Mouse (Mus musculus) Patski (cell line): ENCODE results near the gene Fiz1. TPM values are rescaled to one million over a fixed set of nuclear protein-coding genes. Genes with fewer than 3 reads are reported as not detected.
A peak's percentile ranks its signal among the peaks of the same experiment; 100 is the strongest.

Source experiments
- ATAC-seq: fragments of 100-300 bp; one replicate; pipeline ENCODE4 v1.8.0; 2021
- CTCF ChIA-PET: fragments of 350-600 bp; sonication (Branson Sonifier 250); formaldehyde crosslinking; loops from one replicate; lab custom pipeline; 2022; ENCODE audit warnings: inconsistent platforms; lab: Charles Lee
- POLR2A ChIA-PET: fragments of 350-600 bp; sonication (Branson Sonifier 250); formaldehyde crosslinking; loops from one replicate; lab custom pipeline; 2022; ENCODE audit warnings: antibody characterized with exemption, inconsistent platforms; lab: Charles Lee
- DNase-seq: peaks from one replicate; pipeline ENCODE4 v3.0.0-alpha.2; 2011; ENCODE audit warnings: low read depth, low spot score
- H3K27me3 ChIP-seq: fragments of 371-371 bp; one replicate; pipeline ENCODE4 v1.5.1; 2021
- CTCF ChIP-seq: fragments of 100-300 bp; IDR thresholded peaks from one replicate; pipeline ENCODE4 v1.5.1; 2021
- in situ Hi-C: fragments of 300-500 bp; cut with MboI; formaldehyde crosslinking; loops from 3 replicates; pipeline ENCODE4 v1.11.1; 2018; ENCODE audit warnings: low pct_unique_long_range_greater_than_20kb, mixed read lengths
- polyA plus RNA-seq: library from polyadenylated mRNA; unstranded; gene quantifications from one replicate; pipeline ENCODE4 v1.2.3, GENCODE M21; 2021

The Fiz1 gene
- polyA plus RNA-seq, 1 experiment from 2014 or later, result 31.6 TPM

DNA sequence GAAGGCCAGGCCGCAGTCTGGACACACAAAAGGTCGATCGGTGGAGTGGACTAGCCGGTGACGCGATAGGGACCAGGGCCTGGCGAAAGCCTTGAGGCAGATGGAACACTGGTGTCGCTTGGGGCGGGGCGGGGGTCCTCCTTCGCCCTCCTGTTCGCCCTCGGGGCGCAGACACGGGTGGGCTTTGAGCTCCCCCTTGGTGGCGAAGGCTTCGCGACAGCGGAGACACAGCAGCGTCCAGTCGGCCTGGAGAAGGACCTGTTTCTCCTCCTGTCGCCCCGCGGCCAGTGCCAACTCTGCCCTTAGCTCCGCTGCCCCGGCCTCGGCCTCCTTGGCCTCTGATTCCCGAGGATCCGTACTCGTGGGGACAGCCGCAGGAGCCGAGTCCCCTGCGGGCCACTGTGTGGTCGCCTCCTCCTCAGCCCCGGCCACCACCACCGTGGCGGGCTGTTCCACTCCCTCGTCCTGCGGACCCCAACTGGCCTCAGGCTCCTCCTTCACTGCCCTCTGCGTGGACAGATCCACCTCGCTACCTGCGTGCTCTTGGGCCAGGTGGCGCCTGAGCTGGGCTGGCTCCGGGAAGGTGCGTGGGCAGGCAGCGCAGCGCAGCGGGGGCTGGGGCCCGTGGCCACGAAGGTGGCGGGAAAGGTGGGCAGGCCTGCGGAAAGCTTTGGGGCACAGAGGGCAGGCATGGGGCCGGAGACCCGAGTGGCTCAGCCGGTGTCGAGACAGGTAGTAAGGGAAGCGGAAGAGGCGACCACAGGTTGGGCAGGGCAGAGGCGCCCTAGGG lies 20.3 kb downstream of the Fiz1 start:
- ChIA-PET CTCF (no interaction called here), POLR2A (no interaction called here)
- H3K27me3 ChIP-seq, result no peaks in the 10 kb centered on the region
- TF ChIP-seq CTCF, result no peak
- in situ Hi-C loops, result no loop called here
- DNase-seq (no peak), ATAC-seq (no peak)

- in situ Hi-C loops, result no loop called here
- POLR2A ChIA-PET, result no interaction called here
- TF ChIP-seq CTCF, result no peak
- CTCF ChIA-PET, result no interaction called here
- ATAC-seq (no peak), DNase-seq (no peak)
- no peaks in the 10 kb centered on the region for H3K27me3 ChIP-seq
These were observed 21.0 kb downstream of the Fiz1 start for GRCm38 (mm10) chr7:4993347-4993998.

DNA sequence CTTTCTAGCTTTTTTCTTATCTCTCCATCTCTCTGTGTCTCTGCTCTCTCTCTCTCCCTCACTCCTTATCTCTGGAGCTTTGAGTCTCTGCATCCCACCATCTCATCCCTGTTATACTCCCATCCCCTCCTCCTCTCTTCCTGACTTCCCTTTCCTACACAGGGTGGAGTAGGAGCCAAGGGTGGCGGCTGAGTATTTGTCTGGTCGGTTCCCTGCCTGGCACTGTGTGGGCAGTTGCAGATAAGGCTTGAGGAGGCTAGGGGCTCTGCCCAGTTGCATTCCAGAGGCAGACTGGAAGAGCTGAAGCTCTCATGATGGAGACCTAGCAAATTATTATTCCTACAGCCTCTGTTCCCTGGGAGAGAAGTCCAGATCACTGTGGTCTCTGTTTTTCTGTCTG lies 26.2 kb downstream of the Fiz1 start:
- in situ Hi-C loops, result no loop called here
- no peak for DNase-seq
- no peaks in the 10 kb centered on the region for H3K27me3 ChIP-seq
- ChIA-PET CTCF (interaction anchor here (0.8 kb wide), 1 partner anchor 8 kb away, joined by 3 read pairs; no protein-coding TSS in a partner anchor), POLR2A (no interaction called here)
- no peak for TF ChIP-seq CTCF
- no peak for ATAC-seq

GRCm38 (mm10) chr7:4976832-4977231 lies 37.7 kb downstream of the Fiz1 start:
- no peak for DNase-seq
- POLR2A ChIA-PET, result no interaction called here
- no peak for TF ChIP-seq CTCF
- CTCF ChIA-PET, result interaction anchor here (1.4 kb wide), 1 partner anchor 25 kb away, joined by 3 read pairs; no protein-coding TSS in a partner anchor
- ATAC-seq, result no peak
- H3K27me3 ChIP-seq, result no peaks in the 10 kb centered on the region
- in situ Hi-C loops, result no loop called here

- in situ Hi-C loops, result no loop called here
- TF ChIP-seq CTCF, result no peak
- ChIA-PET POLR2A (no interaction called here), CTCF (no interaction called here)
- no peak for DNase-seq
- ATAC-seq, result no peak
- no peaks in the 10 kb centered on the region for H3K27me3 ChIP-seq
These were observed 39.0 kb downstream of the Fiz1 start for GRCm38 (mm10) chr7:4975455-4975854.

GRCm38 (mm10) chr7:4972321-4973047 lies 42.0 kb downstream of the Fiz1 start:
- ChIA-PET POLR2A (no interaction called here), CTCF (interaction anchor here (1.2 kb wide), 1 partner anchor 13 kb away, joined by 3 read pairs; no protein-coding TSS in a partner anchor)
- in situ Hi-C loops, result no loop called here
- ATAC-seq (peak; percentile 92), DNase-seq (peak; percentile 9)
- TF ChIP-seq CTCF, result no peak
- no peaks in the 10 kb centered on the region for H3K27me3 ChIP-seq

- no peak for TF ChIP-seq CTCF
- CTCF ChIA-PET, result no interaction called here
- no peak for ATAC-seq
- no peak for DNase-seq
- no peaks in the 10 kb centered on the region for H3K27me3 ChIP-seq
- in situ Hi-C loops, result no loop called here
- POLR2A ChIA-PET, result no interaction called here
These were observed 42.8 kb downstream of the Fiz1 start for GRCm38 (mm10) chr7:4971710-4972109.

GRCm38 (mm10) chr7:4971068-4971467 lies 43.4 kb downstream of the Fiz1 start, which contains the start of gene Sbk3:
Gene Sbk3 (minus strand): TSS chr7:4971168.
- peaks cover 2% of the 10 kb centered on the region for H3K27me3 ChIP-seq
- in situ Hi-C loops, result no loop called here
- ChIA-PET CTCF (no interaction called here), POLR2A (no interaction called here)
- DNase-seq (no peak), ATAC-seq (no peak)
- no peak for TF ChIP-seq CTCF

GRCm38 (mm10) chr7:4964988-4965387 lies 49.5 kb downstream of the Fiz1 start:
- no peak for TF ChIP-seq CTCF
- H3K27me3 ChIP-seq, result peaks cover 2% of the 10 kb centered on the region
- ChIA-PET POLR2A (no interaction called here), CTCF (interaction anchor here (0.8 to 1.8 kb wide), 5 partner anchors 8 to 52 kb away, joined by 3 to 12 read pairs (median 6); no protein-coding TSS in a partner anchor)
- in situ Hi-C loops, result no loop called here
- ATAC-seq (no peak), DNase-seq (no peak)

DNA sequence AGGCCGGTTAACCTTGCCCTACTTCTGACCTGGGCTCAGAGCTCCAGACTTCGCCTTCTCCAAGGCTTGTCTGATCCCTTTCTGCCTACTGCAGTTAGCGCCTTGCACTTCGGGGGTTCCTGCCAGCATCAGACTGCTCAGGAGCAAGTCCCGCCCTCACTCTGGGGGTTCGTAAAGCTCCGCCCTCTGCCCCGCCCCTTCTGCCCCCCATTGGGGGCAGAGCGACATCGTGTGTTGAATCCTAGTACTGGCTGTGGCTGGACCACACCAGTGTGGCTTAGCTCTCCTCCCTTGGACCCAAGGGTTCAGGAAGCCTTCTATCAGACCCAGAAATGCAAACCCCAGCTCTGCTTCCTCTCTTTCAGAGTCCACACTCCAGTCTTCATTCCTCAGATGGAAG lies 50.2 kb downstream of the Fiz1 start, which contains the start of gene Sbk2:
TSS of gene Sbk2 (minus strand) at position 135 of the 400 bp plus-strand sequence.
- ATAC-seq (peak; percentile 85), DNase-seq (no peak)
- in situ Hi-C loops, result no loop called here
- CTCF ChIA-PET, result interaction anchor here (0.6 to 1.8 kb wide), 10 partner anchors 9 to 152 kb away, joined by 3 to 12 read pairs (median 4); partner anchors contain the start of gene Ube2s
- POLR2A ChIA-PET, result no interaction called here
- peaks cover 2% of the 10 kb centered on the region for H3K27me3 ChIP-seq
- TF ChIP-seq CTCF, result peak; percentile 87
